ENCODE assay signal across 16 mouse cellular contexts in the genomic region with DNA sequence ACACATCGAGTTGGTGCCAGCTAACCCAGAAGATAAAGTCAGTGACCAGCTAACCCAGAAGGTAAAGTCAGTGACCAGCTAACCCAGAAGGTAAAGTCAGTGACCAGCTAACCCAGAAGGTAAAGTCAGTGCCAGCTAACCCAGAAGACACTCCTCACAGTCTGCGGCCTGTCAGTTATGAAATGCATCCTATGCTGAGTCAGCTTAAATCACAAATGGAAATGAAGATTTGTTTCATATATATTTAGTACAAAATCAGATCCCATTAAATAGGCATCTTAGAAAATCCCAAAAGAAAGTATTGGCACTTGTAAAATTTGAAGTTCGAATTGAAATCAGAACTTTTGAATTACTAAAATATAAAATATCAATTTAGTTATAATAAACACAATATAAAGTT.
"Had no signal": no experiment of that assay in that cellular context is flagged by ENCODE, and none has a peak within 500 bp of the region (broad histone marks: within the 10 kb centered on the region; RNA-seq: fewer than 3 reads in every experiment).

No protein-coding gene starts in this region.

- H3K27ac ChIP-seq: lung, embryonic 15.5 days; macrophage; midbrain, embryonic 13.5 days; midbrain, embryonic 15.5 days; neural tube, embryonic 12.5 days; stomach, embryonic 15.5 days; stomach, postnatal 0 days had no signal

- H3K4me3 ChIP-seq: lung, embryonic 15.5 days; megakaryocyte, embryonic 14.5 days; midbrain, embryonic 13.5 days; midbrain, embryonic 15.5 days; neural tube, embryonic 12.5 days; stomach, embryonic 15.5 days had no signal

- H3K4me2 ChIP-seq: lung, embryonic 15.5 days; midbrain, embryonic 11.5 days; midbrain, embryonic 13.5 days; midbrain, embryonic 15.5 days; neural tube, embryonic 12.5 days; stomach, embryonic 15.5 days had no signal

- DNase-seq: lung, adult 2 months; lung, postnatal 14 days; lung, postnatal 36 days; right cerebral cortex, postnatal 14 days; thymus, postnatal 25 days; thymus, postnatal 4 days had no signal

- H3K4me1 ChIP-seq: lung, embryonic 15.5 days; megakaryocyte, embryonic 14.5 days; midbrain, embryonic 13.5 days; midbrain, embryonic 15.5 days; neural tube, embryonic 12.5 days; stomach, embryonic 15.5 days had no signal

- H3K9ac ChIP-seq: lung, embryonic 15.5 days; midbrain, embryonic 13.5 days; midbrain, embryonic 15.5 days; neural tube, embryonic 12.5 days; stomach, embryonic 15.5 days had no signal

- H3K27me3 ChIP-seq: lung, embryonic 15.5 days; megakaryocyte, embryonic 14.5 days; midbrain, embryonic 13.5 days; midbrain, embryonic 15.5 days; neural tube, embryonic 12.5 days; stomach, embryonic 15.5 days had no signal

- H3K9me3 ChIP-seq: lung, embryonic 15.5 days; megakaryocyte, embryonic 14.5 days; midbrain, embryonic 13.5 days; midbrain, embryonic 15.5 days; neural tube, embryonic 12.5 days; stomach, embryonic 15.5 days had no signal

- ATAC-seq: lung, postnatal 0 days; midbrain, embryonic 13.5 days; midbrain, embryonic 15.5 days had no signal
